Mouse (Mus musculus): ENCODE measurements around the gene Klc2. TPM values are rescaled to one million over a fixed set of nuclear protein-coding genes. Genes with fewer than 3 reads are reported as not detected.
A peak's percentile ranks its signal among the peaks of the same experiment; 100 is the strongest.
"Not testable (repeated sequence)": the region's sequence is repeated elsewhere in the genome, so short reads cannot be mapped to it uniquely, and the experiment has no call there.

Gene Klc2
- polyA plus RNA-seq (2015; fragmentation: Nextera tagmentation; extraction: Ambion mirVana): 17.9 and 19.5 TPM in 2 replicates

- WGBS: under 1% methylated on average over 18 of the region's 18 CpGs
- no peak; the same call in 1 of the 2 replicates for ATAC-seq (ENCODE audit: insufficient number of reproducible peaks, low FRiP score, low TSS enrichment, low read depth)
- Histone ChIP-seq H3K27me3 (no peaks in the 10 kb centered on the region), H3K4me2 (replicated peaks) (peak within 1 kb of the TSS; percentile 66), H3K9me3 (replicated peaks) (no peaks in the 10 kb centered on the region), H3K4me3 (replicated peaks) (peak within 1 kb of the TSS; percentile 88), H3K36me3 (peaks cover 9% of the 10 kb centered on the region; the same call in 1 of the 2 replicates), H3K9ac (peak within 1 kb of the TSS; percentile 73), H3K27ac (replicated peaks) (peak within 1 kb of the TSS; percentile 96), H3K4me1 (peaks cover 21% of the 10 kb centered on the region)
Observed at GRCm38 (mm10) chr19:5118384-5118698, at the start of gene Klc2. Gene Klc2, minus strand, starts transcription at chr19:5118560.

DNA sequence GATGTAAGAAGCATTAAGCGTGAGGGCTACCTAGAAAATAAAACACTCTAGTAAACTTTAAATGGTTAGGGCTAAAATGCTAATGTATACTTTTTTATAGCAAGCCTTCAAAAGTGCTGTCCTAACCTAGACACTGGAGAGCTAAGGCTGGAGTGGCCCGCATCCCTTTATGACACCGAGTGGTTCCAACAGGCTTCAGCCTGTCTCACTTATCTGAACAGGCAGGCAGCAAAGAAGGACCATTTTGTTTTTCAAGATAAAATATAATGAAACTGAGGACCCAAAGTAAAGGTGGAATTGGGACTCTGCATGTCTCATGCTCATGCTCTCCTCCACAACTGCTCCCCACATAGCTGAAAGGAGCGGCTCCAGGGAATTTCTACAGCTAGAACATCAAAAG is 49.1 kb upstream of the Klc2 start:
- H3K27me3 ChIP-seq: no peaks in the 10 kb centered on the region
- no peak for ATAC-seq (ENCODE audit: insufficient number of reproducible peaks, low FRiP score, low TSS enrichment, low read depth)
- H3K36me3 ChIP-seq: peaks cover 8% of the 10 kb centered on the region; the same call in 1 of the 2 replicates
- H3K4me2 ChIP-seq (replicated peaks): no peak overlapping the region
- H3K4me1 ChIP-seq: no peaks in the 10 kb centered on the region
- WGBS: 90% methylated on average over 4 of the region's 4 CpGs
- no peak overlapping the region for H3K9ac ChIP-seq
- no peak overlapping the region for H3K4me3 ChIP-seq (replicated peaks)
- H3K9me3 ChIP-seq (replicated peaks): no peaks in the 10 kb centered on the region
- no peak overlapping the region for H3K27ac ChIP-seq (replicated peaks)

DNA sequence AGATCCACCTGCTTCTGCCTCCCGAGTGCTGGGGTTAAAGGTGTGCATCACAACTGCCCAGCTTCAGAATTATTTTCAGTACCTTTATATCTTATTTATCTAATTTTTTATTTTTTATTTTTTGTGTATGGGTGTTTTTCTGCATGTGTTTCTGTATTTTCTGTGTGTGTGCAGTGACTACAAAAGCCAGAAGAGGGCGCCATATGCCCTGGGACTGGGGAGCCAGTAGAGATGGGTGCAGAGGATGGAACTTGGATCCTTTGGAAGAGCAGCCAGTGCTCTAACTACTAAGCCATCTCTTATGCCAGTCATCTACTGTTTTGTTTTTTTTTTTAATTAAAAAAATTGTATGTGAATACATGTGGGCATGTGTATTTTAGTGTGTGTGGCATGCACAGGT is 46.0 kb upstream of the Klc2 start:
- no peak overlapping the region for H3K4me2 ChIP-seq (replicated peaks)
- no peak overlapping the region for H3K4me3 ChIP-seq (replicated peaks)
- no peak for ATAC-seq (ENCODE audit: insufficient number of reproducible peaks, low FRiP score, low TSS enrichment, low read depth)
- no peaks in the 10 kb centered on the region for H3K27me3 ChIP-seq
- peaks cover 8% of the 10 kb centered on the region; the same call in 1 of the 2 replicates for H3K36me3 ChIP-seq
- WGBS: 63% methylated on average over 2 of the region's 2 CpGs
- no peaks in the 10 kb centered on the region for H3K4me1 ChIP-seq
- H3K27ac ChIP-seq (replicated peaks): no peak overlapping the region
- no peaks in the 10 kb centered on the region for H3K9me3 ChIP-seq (replicated peaks)
- H3K9ac ChIP-seq: no peak overlapping the region

DNA sequence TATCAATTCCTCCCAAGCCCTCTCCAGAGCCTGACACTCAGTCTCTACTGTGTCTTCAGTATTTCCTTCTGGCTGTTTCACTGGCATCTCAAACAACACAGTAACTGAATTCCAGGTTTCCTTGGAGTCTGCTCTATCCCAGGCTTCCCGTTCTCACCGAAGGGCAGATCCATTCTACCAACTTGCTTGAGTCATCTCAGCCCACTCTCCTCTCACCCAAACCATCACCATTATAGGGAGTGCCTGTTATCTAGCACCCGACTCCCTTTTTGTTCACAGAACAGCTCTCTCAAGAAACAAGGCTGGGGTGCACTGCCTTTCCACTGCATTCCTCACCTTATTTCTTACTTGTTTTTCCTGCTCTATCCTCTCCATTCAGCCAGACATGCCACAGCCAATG is 43.6 kb upstream of the Klc2 start:
- no peaks in the 10 kb centered on the region for H3K9me3 ChIP-seq (replicated peaks)
- no peak overlapping the region for H3K4me2 ChIP-seq (replicated peaks)
- whole genome bisulfite sequencing: 88% methylated on average over 3 of the region's 3 CpGs

GRCm38 (mm10) chr19:5152261-5152660 is 33.9 kb upstream of the Klc2 start:
- Histone ChIP-seq H3K36me3 (peaks cover 35% of the 10 kb centered on the region), H3K4me1 (no peaks in the 10 kb centered on the region), H3K27ac (replicated peaks) (no peak overlapping the region), H3K4me3 (replicated peaks) (no peak overlapping the region), H3K9ac (no peak overlapping the region), H3K27me3 (no peaks in the 10 kb centered on the region), H3K4me2 (replicated peaks) (no peak overlapping the region), H3K9me3 (replicated peaks) (no peaks in the 10 kb centered on the region)
- WGBS: 87% methylated on average over 6 of the region's 6 CpGs
- no peak for ATAC-seq (ENCODE audit: insufficient number of reproducible peaks, low FRiP score, low TSS enrichment, low read depth)

More for the DNA sequence above, 43.6 kb upstream of the Klc2 start:
- ATAC-seq (ENCODE audit: insufficient number of reproducible peaks, low FRiP score, low TSS enrichment, low read depth): no peak
- no peaks in the 10 kb centered on the region for H3K4me1 ChIP-seq
- no peaks in the 10 kb centered on the region for H3K27me3 ChIP-seq
- no peak overlapping the region for H3K27ac ChIP-seq (replicated peaks)
- H3K9ac ChIP-seq: no peak overlapping the region
- peaks cover 7% of the 10 kb centered on the region; the same call in 1 of the 2 replicates for H3K36me3 ChIP-seq
- H3K4me3 ChIP-seq (replicated peaks): no peak overlapping the region

DNA sequence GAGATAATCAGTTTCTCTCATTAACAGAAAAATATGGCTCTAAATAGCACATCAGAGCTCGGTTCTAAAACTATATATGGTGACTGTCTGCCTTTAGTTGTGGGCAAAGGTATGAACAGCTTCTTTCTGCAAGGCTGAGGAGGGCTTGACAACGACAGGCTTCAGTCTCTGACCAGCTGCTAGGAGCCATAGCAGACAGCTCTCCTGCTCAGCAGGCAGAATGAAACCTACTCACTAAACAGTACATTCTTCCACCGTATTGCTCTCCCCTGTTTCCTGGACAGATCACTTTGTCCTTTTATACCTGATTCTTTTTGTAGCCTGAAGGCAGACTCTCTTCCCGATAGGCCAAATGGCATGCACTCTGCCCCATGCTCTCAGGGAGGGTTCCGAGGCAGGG is 33.4 kb upstream of the Klc2 start:
- no peak overlapping the region for H3K4me2 ChIP-seq (replicated peaks)
- H3K27me3 ChIP-seq: no peaks in the 10 kb centered on the region
- H3K4me1 ChIP-seq: no peaks in the 10 kb centered on the region
- H3K9me3 ChIP-seq (replicated peaks): no peaks in the 10 kb centered on the region
- WGBS: 77% methylated on average over 5 of the region's 5 CpGs
- no peak overlapping the region for H3K27ac ChIP-seq (replicated peaks)
- peaks cover 35% of the 10 kb centered on the region for H3K36me3 ChIP-seq
- no peak for ATAC-seq (ENCODE audit: insufficient number of reproducible peaks, low FRiP score, low TSS enrichment, low read depth)
- no peak overlapping the region for H3K9ac ChIP-seq
- no peak overlapping the region for H3K4me3 ChIP-seq (replicated peaks)

DNA sequence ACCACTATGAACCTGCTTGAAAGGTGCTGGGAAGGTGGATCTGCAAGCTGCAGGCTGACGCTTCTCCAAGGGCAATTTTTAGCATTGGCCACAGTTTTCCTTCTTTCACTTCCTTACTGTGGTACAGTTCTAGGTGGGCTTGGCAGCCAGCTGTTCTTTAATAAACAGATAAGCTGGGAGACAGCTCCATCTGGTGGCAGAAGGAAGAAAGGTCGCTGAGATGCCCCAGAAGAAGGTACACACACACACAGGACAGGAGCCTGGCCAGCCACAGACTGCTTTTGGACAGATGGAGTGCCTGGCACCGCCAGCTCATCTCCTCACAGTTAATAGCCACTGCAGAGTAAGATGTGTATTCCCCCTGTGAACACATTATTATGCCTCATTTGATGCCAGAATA is 33.0 kb upstream of the Klc2 start:
- H3K4me3 ChIP-seq (replicated peaks): no peak overlapping the region
- WGBS: 38% methylated on average over 3 of the region's 3 CpGs
- no peaks in the 10 kb centered on the region for H3K4me1 ChIP-seq
- H3K9me3 ChIP-seq (replicated peaks): no peaks in the 10 kb centered on the region
- H3K4me2 ChIP-seq (replicated peaks): no peak overlapping the region
- no peak for ATAC-seq (ENCODE audit: insufficient number of reproducible peaks, low FRiP score, low TSS enrichment, low read depth)
- no peak overlapping the region for H3K27ac ChIP-seq (replicated peaks)
- H3K36me3 ChIP-seq: peaks cover 39% of the 10 kb centered on the region
- no peak overlapping the region for H3K9ac ChIP-seq
- no peaks in the 10 kb centered on the region for H3K27me3 ChIP-seq

GRCm38 (mm10) chr19:5150358-5150757 is 32.0 kb upstream of the Klc2 start:
- no peak overlapping the region for H3K9ac ChIP-seq
- no peak overlapping the region for H3K4me3 ChIP-seq (replicated peaks)
- no peak overlapping the region for H3K27ac ChIP-seq (replicated peaks)
- peaks cover 47% of the 10 kb centered on the region for H3K36me3 ChIP-seq
- no peak for ATAC-seq (ENCODE audit: insufficient number of reproducible peaks, low FRiP score, low TSS enrichment, low read depth)
- no peaks in the 10 kb centered on the region for H3K4me1 ChIP-seq
- H3K27me3 ChIP-seq: no peaks in the 10 kb centered on the region
- 91% methylated on average over 6 of the region's 6 CpGs for WGBS
- H3K4me2 ChIP-seq (replicated peaks): no peak overlapping the region
- H3K9me3 ChIP-seq (replicated peaks): no peaks in the 10 kb centered on the region

GRCm38 (mm10) chr19:5149041-5149440 is 30.7 kb upstream of the Klc2 start:
- H3K9me3 ChIP-seq (replicated peaks); H3K27me3 ChIP-seq; H3K9ac ChIP-seq; H3K4me3 ChIP-seq (replicated peaks); H3K4me2 ChIP-seq (replicated peaks); H3K4me1 ChIP-seq; ATAC-seq (ENCODE audit: insufficient number of reproducible peaks, low FRiP score, low TSS enrichment, low read depth); H3K27ac ChIP-seq (replicated peaks): not testable (repeated sequence)
- H3K36me3 ChIP-seq: peaks cover 53% of the 10 kb centered on the region
- WGBS: 85% methylated on average over 4 of the region's 6 CpGs

GRCm38 (mm10) chr19:5139640-5140039 is 21.3 kb upstream of the Klc2 start:
- no peak overlapping the region for H3K4me2 ChIP-seq (replicated peaks)
- no peak overlapping the region for H3K27ac ChIP-seq (replicated peaks)
- 3% methylated on average over 2 of the region's 2 CpGs for WGBS
- H3K4me3 ChIP-seq (replicated peaks): no peak overlapping the region
- H3K4me1 ChIP-seq: no peaks in the 10 kb centered on the region
- no peaks in the 10 kb centered on the region for H3K27me3 ChIP-seq
- H3K36me3 ChIP-seq: peaks cover 77% of the 10 kb centered on the region
- no peak overlapping the region for H3K9ac ChIP-seq
- H3K9me3 ChIP-seq (replicated peaks): no peaks in the 10 kb centered on the region
- ATAC-seq (ENCODE audit: insufficient number of reproducible peaks, low FRiP score, low TSS enrichment, low read depth): no peak

DNA sequence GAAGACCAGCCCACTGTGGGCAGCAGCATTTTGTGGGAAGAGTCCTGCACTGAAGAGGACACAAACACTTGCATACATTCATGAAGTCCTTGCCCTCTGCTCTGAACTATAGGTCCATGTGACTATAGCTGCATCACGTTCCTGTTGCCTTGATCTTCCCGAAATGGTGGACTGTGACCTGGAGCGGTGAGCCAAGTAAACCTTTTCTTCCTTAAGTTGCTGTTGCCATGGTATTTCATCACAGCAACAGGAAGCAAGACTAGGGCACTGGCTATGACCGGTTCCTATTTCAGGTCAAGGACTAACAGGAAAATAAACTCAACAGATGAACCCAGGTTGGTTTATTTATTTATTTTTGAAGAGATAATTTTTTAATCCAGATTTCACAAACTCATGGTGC is 12.9 kb upstream of the Klc2 start:
- Histone ChIP-seq H3K27me3 (no peaks in the 10 kb centered on the region), H3K36me3 (peaks cover 32% of the 10 kb centered on the region), H3K9ac (no peak overlapping the region), H3K4me1 (no peaks in the 10 kb centered on the region), H3K4me2 (replicated peaks) (no peak overlapping the region), H3K4me3 (replicated peaks) (no peak overlapping the region), H3K27ac (replicated peaks) (no peak overlapping the region), H3K9me3 (replicated peaks) (no peaks in the 10 kb centered on the region)
- 72% methylated on average over 4 of the region's 4 CpGs for WGBS
- no peak for ATAC-seq (ENCODE audit: insufficient number of reproducible peaks, low FRiP score, low TSS enrichment, low read depth)

- no peak overlapping the region for H3K27ac ChIP-seq (replicated peaks)
- H3K4me1 ChIP-seq: no peaks in the 10 kb centered on the region
- H3K4me3 ChIP-seq (replicated peaks): no peak overlapping the region
- no peak for ATAC-seq (ENCODE audit: insufficient number of reproducible peaks, low FRiP score, low TSS enrichment, low read depth)
- no peaks in the 10 kb centered on the region for H3K27me3 ChIP-seq
- H3K36me3 ChIP-seq: peaks cover 17% of the 10 kb centered on the region
- 30% methylated on average over 1 of the region's 1 CpGs for WGBS
- no peak overlapping the region for H3K9ac ChIP-seq
- H3K9me3 ChIP-seq (replicated peaks): no peaks in the 10 kb centered on the region
- no peak overlapping the region for H3K4me2 ChIP-seq (replicated peaks)
Observed at GRCm38 (mm10) chr19:5129770-5130169, 11.4 kb upstream of the Klc2 start.

Measured in embryonic facial prominence, embryonic 15.5 days (tissue).